Mouse (Mus musculus) adrenal gland, postnatal 25 days (tissue): Measurements from ENCODE around the gene Clasrp. TPM values are rescaled to one million over a fixed set of nuclear protein-coding genes. Genes with fewer than 3 reads are reported as not detected.

ENCODE experiments used
- total RNA-seq: library from RNA; stranded (reverse); gene quantifications from 2 replicates; pipeline ENCODE4 v1.2.3, GENCODE M21; 2021

Gene Clasrp
- total RNA-seq, 1 experiment from 2014 or later = 67.6 TPM

Other genes with a start within 250 kb of the Clasrp start
- gene Cd3eap, start 245.0 kb downstream of the Clasrp start, total RNA-seq = 13.4 and 13.5 TPM in 2 replicates
- 6.7 and 9.3 TPM in 2 replicates for gene Ppp1r13l, start 244.7 kb downstream of the Clasrp start, total RNA-seq
- gene Ercc2, start 222.5 kb downstream of the Clasrp start, total RNA-seq = 34.8 and 42.9 TPM in 2 replicates
- 1.9 and 2.9 TPM in 2 replicates for gene Klc3, start 200.4 kb downstream of the Clasrp start, total RNA-seq
- 1.1 TPM in 1 of 2 replicates, not detected in the other for gene Ckm, start 199.7 kb downstream of the Clasrp start, total RNA-seq
- 56.0 and 69.2 TPM in 2 replicates for gene Mark4, start 145.7 kb downstream of the Clasrp start, total RNA-seq
- 31.9 and 38.0 TPM in 2 replicates for gene Exoc3l2, start 141.2 kb downstream of the Clasrp start, total RNA-seq
- gene Bloc1s3, start 96.1 kb downstream of the Clasrp start, total RNA-seq = 13.0 and 15.9 TPM in 2 replicates
- 76.5 and 92.1 TPM in 2 replicates for gene Trappc6a, start 96.1 kb downstream of the Clasrp start, total RNA-seq
- not detected in 2 replicates for gene Nkpd1, start 86.6 kb downstream of the Clasrp start, total RNA-seq
- 74.4 and 81.6 TPM in 2 replicates for gene Ppp1r37, start 41.4 kb downstream of the Clasrp start, total RNA-seq
- 0.62 and 0.73 TPM in 2 replicates for gene Zfp296, start 27.2 kb downstream of the Clasrp start, total RNA-seq
- 75.6 and 93.0 TPM in 2 replicates for gene Gemin7, start 26.9 kb downstream of the Clasrp start, total RNA-seq
- 25.6 and 32.3 TPM in 2 replicates for gene Relb, start 25.0 kb upstream of the Clasrp start, total RNA-seq
- gene Clptm1, start 60.5 kb upstream of the Clasrp start, total RNA-seq = 148 and 159 TPM in 2 replicates
- 3.1 TPM in 1 of 2 replicates, not detected in the other for gene Apoc2, start 73.5 kb upstream of the Clasrp start, total RNA-seq
- 1.0 and 3.9 TPM in 2 replicates for gene Gm44805, start 76.9 kb upstream of the Clasrp start, total RNA-seq
- gene Apoc4, start 77.0 kb upstream of the Clasrp start, total RNA-seq = 86.9 and 90.9 TPM in 2 replicates
- 1,269 and 1,513 TPM in 2 replicates for gene Apoc1, start 88.2 kb upstream of the Clasrp start, total RNA-seq
- 714 and 971 TPM in 2 replicates for gene Apoe, start 94.7 kb upstream of the Clasrp start, total RNA-seq
- 96.1 and 115 TPM in 2 replicates for gene Tomm40, start 111.0 kb upstream of the Clasrp start, total RNA-seq
- gene Nectin2, start 146.0 kb upstream of the Clasrp start, total RNA-seq = 62.3 and 66.9 TPM in 2 replicates
- 37.2 TPM in 2 replicates for gene Bcam, start 166.5 kb upstream of the Clasrp start, total RNA-seq
- gene Cblc, start 192.3 kb upstream of the Clasrp start, total RNA-seq = 0.55 TPM in 1 of 2 replicates, not detected in the other
- 26.5 and 34.5 TPM in 2 replicates for gene Bcl3, start 218.3 kb upstream of the Clasrp start, total RNA-seq
- 0.55 and 1.6 TPM in 2 replicates for gene Gm19345, start 247.5 kb upstream of the Clasrp start, total RNA-seq